Mouse (Mus musculus): ENCODE results near the gene Smurf2.

GRCm38 (mm10) chr11:106927226-106927625 lies 6.7 kb upstream of the Smurf2 start:
- no peak for TF ChIP-seq CTCF (IDR thresholded peaks at IDR 0.05; ENCODE audit: borderline replicate concordance, extremely low read depth, insufficient read depth, insufficient read length)
- no peak for TF ChIP-seq POLR2A (IDR thresholded peaks at IDR 0.05; ENCODE audit: borderline replicate concordance, extremely low read depth, insufficient read depth, insufficient read length, poor library complexity, severe bottlenecking)

All from brain, embryonic 14.5 days (tissue).